Mouse (Mus musculus) MEL (cell line): ENCODE measurements around the gene Tmem145. TPM values are rescaled to one million over a fixed set of nuclear protein-coding genes. Genes with fewer than 3 reads are reported as not detected.

ENCODE experiments used
- DNase-seq: peaks from one replicate; pipeline ENCODE4 v3.0.0; 2011; ENCODE audit warnings: low read depth, low spot score
- H3K27ac ChIP-seq: 2 replicates; pipeline ENCODE4 v1.5.1; 2012; ENCODE audit warnings: low read depth, mild to moderate bottlenecking, control low read depth, low read length, moderate library complexity; ENCODE audit not compliant: control insufficient read depth
- H3K27me3 ChIP-seq, 2 experiments: fragments of 150-350 bp in 1 of 2; sonication (generic) in 1 of 2; 2 replicates each; pipeline ENCODE4 v1.6.1; 2012; ENCODE audit warnings: low read length in 2 of 2, mild to moderate bottlenecking in 2 of 2, improper control_type of control experiment in 1 of 2, moderate library complexity in 1 of 2; ENCODE audit not compliant: insufficient read depth in 2 of 2, control insufficient read depth in 1 of 2
- H3K36me3 ChIP-seq, 2 experiments: 2 replicates each; pipeline ENCODE4 v1.6.1; 2012 to 2014; ENCODE audit warnings: low read length in 2 of 2, improper control_type of control experiment in 1 of 2, inconsistent platforms in 1 of 2, mild to moderate bottlenecking in 1 of 2; ENCODE audit not compliant: insufficient read depth in 2 of 2, control insufficient read depth in 1 of 2
- H3K4me1 ChIP-seq, 2 experiments: fragments of 150-350 bp in 1 of 2; sonication (generic) in 1 of 2; 2 replicates each; pipeline ENCODE4 v1.6.1; 2012; ENCODE audit warnings: low read length in 2 of 2, improper control_type of control experiment in 1 of 2, mild to moderate bottlenecking in 1 of 2; ENCODE audit not compliant: insufficient read depth in 2 of 2, control insufficient read depth in 1 of 2
- H3K4me3 ChIP-seq, 2 experiments: fragments of 150-350 bp in 1 of 2; sonication (generic) in 1 of 2; 2 replicates each; pipeline ENCODE4 v1.5.1; 2012; ENCODE audit warnings: low read depth in 2 of 2, low read length in 2 of 2, mild to moderate bottlenecking in 2 of 2, moderate library complexity in 2 of 2, control low read depth in 1 of 2, improper control_type of control experiment in 1 of 2; ENCODE audit not compliant: control insufficient read depth in 1 of 2, insufficient read depth in 1 of 2
- H3K79me2 ChIP-seq: 2 replicates; pipeline ENCODE4 v1.6.1; 2012; ENCODE audit warnings: mild to moderate bottlenecking, low read length, moderate library complexity; ENCODE audit not compliant: control insufficient read depth, poor library complexity, insufficient read depth
- H3K9ac ChIP-seq: 2 replicates; pipeline ENCODE4 v1.6.1; 2012; ENCODE audit warnings: low read depth, mild to moderate bottlenecking, control low read depth, low read length, moderate library complexity; ENCODE audit not compliant: control insufficient read depth, poor library complexity, severe bottlenecking
- H3K9me3 ChIP-seq: fragments of 150-350 bp; sonication (generic); replicated peaks from 2 replicates; pipeline ENCODE4 v1.6.1; 2012; ENCODE audit warnings: mild to moderate bottlenecking, low read length, improper control_type of control experiment, moderate library complexity; ENCODE audit not compliant: insufficient read depth
- BHLHE40 ChIP-seq: IDR thresholded peaks from 2 replicates; pipeline ENCODE4 v1.6.1; 2012; ENCODE audit warnings: low read depth, mild to moderate bottlenecking, inconsistent platforms, low read length, improper control_type of control experiment, borderline replicate concordance
- CHD1 ChIP-seq: IDR thresholded peaks from 2 replicates; pipeline ENCODE4 v1.6.1; 2012; ENCODE audit warnings: low read depth, mild to moderate bottlenecking, inconsistent platforms, low read length, improper control_type of control experiment
- CHD2 ChIP-seq: IDR thresholded peaks from 2 replicates; pipeline ENCODE4 v1.6.1; 2011; ENCODE audit warnings: low read length, improper control_type of control experiment
- EP300 ChIP-seq, 2 experiments: IDR thresholded peaks; 2 replicates each; pipeline ENCODE4 v1.6.1; 2011; ENCODE audit warnings: improper control_type of control experiment in 2 of 2, low read length in 2 of 2, low read depth in 1 of 2, mild to moderate bottlenecking in 1 of 2
- ETS1 ChIP-seq: IDR thresholded peaks from 2 replicates; pipeline ENCODE4 v1.6.1; 2012; ENCODE audit warnings: low read depth, mild to moderate bottlenecking, inconsistent platforms, low read length, improper control_type of control experiment, moderate library complexity
- GABPA ChIP-seq: IDR thresholded peaks from 2 replicates; pipeline ENCODE4 v1.6.1; 2012; ENCODE audit warnings: low read depth, mild to moderate bottlenecking, inconsistent platforms, low read length, improper control_type of control experiment, moderate library complexity
- GATA1 ChIP-seq: IDR thresholded peaks from 2 replicates; pipeline ENCODE4 v1.6.1; 2011; ENCODE audit warnings: low read depth, low read length, improper control_type of control experiment
- HCFC1 ChIP-seq: IDR thresholded peaks from 2 replicates; pipeline ENCODE4 v1.6.1; 2012; ENCODE audit warnings: low read depth, mild to moderate bottlenecking, inconsistent platforms, low read length, improper control_type of control experiment, moderate library complexity
- MAFK ChIP-seq: IDR thresholded peaks from 2 replicates; pipeline ENCODE4 v1.6.1; 2011; ENCODE audit warnings: low read depth, mild to moderate bottlenecking, low read length, improper control_type of control experiment, borderline replicate concordance
- MAX ChIP-seq: IDR thresholded peaks from 2 replicates; pipeline ENCODE4 v1.6.1; 2011; ENCODE audit warnings: low read length, improper control_type of control experiment
- MEF2A ChIP-seq: IDR thresholded peaks from 2 replicates; pipeline ENCODE4 v1.6.1; 2014; ENCODE audit warnings: low read depth, mild to moderate bottlenecking, inconsistent platforms, low read length, improper control_type of control experiment; ENCODE audit not compliant: poor library complexity, insufficient replicate concordance, severe bottlenecking; ENCODE audit errors: extremely low read depth
- MXI1 ChIP-seq: IDR thresholded peaks from 2 replicates; pipeline ENCODE4 v1.6.1; 2011; ENCODE audit warnings: mild to moderate bottlenecking, low read depth, low read length, improper control_type of control experiment
- MYB ChIP-seq: IDR thresholded peaks from 2 replicates; pipeline ENCODE4 v1.6.1; 2011; ENCODE audit warnings: mild to moderate bottlenecking, low read depth, low read length, improper control_type of control experiment
- NRF1 ChIP-seq: IDR thresholded peaks from 2 replicates; pipeline ENCODE4 v1.6.1; 2014; ENCODE audit warnings: low read depth, mild to moderate bottlenecking, inconsistent platforms, low read length, improper control_type of control experiment, moderate library complexity; ENCODE audit not compliant: poor library complexity, insufficient read depth, severe bottlenecking
- POLR2A ChIP-seq, 2 experiments: IDR thresholded peaks; 2 replicates each; pipeline ENCODE4 v1.6.1; 2011 to 2012; ENCODE audit warnings: low read length in 2 of 2, mild to moderate bottlenecking in 2 of 2, control low read depth in 1 of 2, improper control_type of control experiment in 1 of 2, low read depth in 1 of 2, moderate library complexity in 1 of 2; ENCODE audit not compliant: control insufficient read depth in 1 of 2, insufficient read depth in 1 of 2, poor library complexity in 1 of 2
- POLR2AphosphoS2 ChIP-seq: IDR thresholded peaks from 2 replicates; pipeline ENCODE4 v1.6.1; 2011; ENCODE audit warnings: low read length, improper control_type of control experiment
- RAD21 ChIP-seq: IDR thresholded peaks from 2 replicates; pipeline ENCODE4 v1.6.1; 2011; ENCODE audit warnings: mild to moderate bottlenecking, low read depth, low read length, improper control_type of control experiment
- RCOR1 ChIP-seq: IDR thresholded peaks from 2 replicates; pipeline ENCODE4 v1.6.1; 2012; ENCODE audit warnings: low read depth, mild to moderate bottlenecking, inconsistent platforms, low read length, improper control_type of control experiment
- SIN3A ChIP-seq: IDR thresholded peaks from 2 replicates; pipeline ENCODE4 v1.6.1; 2012; ENCODE audit warnings: low read length, improper control_type of control experiment, inconsistent platforms
- SMC3 ChIP-seq: IDR thresholded peaks from 2 replicates; pipeline ENCODE4 v1.6.1; 2011; ENCODE audit warnings: low read depth, low read length, improper control_type of control experiment
- TCF12 ChIP-seq: IDR thresholded peaks from 2 replicates; pipeline ENCODE4 v1.6.1; 2014; ENCODE audit warnings: low read depth, mild to moderate bottlenecking, inconsistent platforms, low read length, improper control_type of control experiment, moderate library complexity
- USF1 ChIP-seq: IDR thresholded peaks from 2 replicates; pipeline ENCODE4 v1.6.1; 2014; ENCODE audit warnings: low read depth, mild to moderate bottlenecking, inconsistent platforms, low read length, improper control_type of control experiment, moderate library complexity
- USF2 ChIP-seq, 2 experiments: IDR thresholded peaks; 2 replicates each; pipeline ENCODE4 v1.6.1; 2011 to 2012; ENCODE audit warnings: improper control_type of control experiment in 2 of 2, low read length in 2 of 2, borderline replicate concordance in 1 of 2, inconsistent platforms in 1 of 2, low read depth in 1 of 2, mild to moderate bottlenecking in 1 of 2; ENCODE audit not compliant: insufficient read depth in 1 of 2
- ZC3H11A ChIP-seq: IDR thresholded peaks from 2 replicates; pipeline ENCODE4 v1.6.1; 2012; ENCODE audit warnings: low read depth, mild to moderate bottlenecking, inconsistent platforms, low read length, improper control_type of control experiment
- ZKSCAN1 ChIP-seq: IDR thresholded peaks from 2 replicates; pipeline ENCODE4 v1.6.1; 2012; ENCODE audit warnings: low read depth, mild to moderate bottlenecking, inconsistent platforms, low read length, improper control_type of control experiment, moderate library complexity
- ZMIZ1 ChIP-seq: IDR thresholded peaks from 2 replicates; pipeline ENCODE4 v1.6.1; 2012; ENCODE audit warnings: low read depth, mild to moderate bottlenecking, inconsistent platforms, low read length, improper control_type of control experiment, moderate library complexity
- ZNF384 ChIP-seq: IDR thresholded peaks from 2 replicates; pipeline ENCODE4 v1.6.1; 2012; ENCODE audit warnings: low read depth, mild to moderate bottlenecking, inconsistent platforms, low read length, improper control_type of control experiment
- polyA plus RNA-seq, 2 experiments: library from polyadenylated mRNA; stranded (reverse) in 1 of 2; unstranded in 1 of 2; fragments of >175 nt in 1 of 2; fragments of >200 nt in 1 of 2; gene quantifications; 2 replicates each; pipeline versions ENCODE4 v1.2.1 to v1.2.4; 2012; ENCODE audit warnings: low replicate concordance in 2 of 2, low read depth in 1 of 2; ENCODE audit not compliant: insufficient read length in 2 of 2, insufficient read depth in 1 of 2, missing spikeins in 1 of 2
- total RNA-seq: library from RNA; depleted of rRNA; stranded (reverse); fragments of 300-350 nt; gene quantifications from 2 replicates; pipeline ENCODE4 v1.2.3, GENCODE M21; 2012

Gene Tmem145
- total and polyA plus RNA-seq, 3 experiments = not detected

DNA sequence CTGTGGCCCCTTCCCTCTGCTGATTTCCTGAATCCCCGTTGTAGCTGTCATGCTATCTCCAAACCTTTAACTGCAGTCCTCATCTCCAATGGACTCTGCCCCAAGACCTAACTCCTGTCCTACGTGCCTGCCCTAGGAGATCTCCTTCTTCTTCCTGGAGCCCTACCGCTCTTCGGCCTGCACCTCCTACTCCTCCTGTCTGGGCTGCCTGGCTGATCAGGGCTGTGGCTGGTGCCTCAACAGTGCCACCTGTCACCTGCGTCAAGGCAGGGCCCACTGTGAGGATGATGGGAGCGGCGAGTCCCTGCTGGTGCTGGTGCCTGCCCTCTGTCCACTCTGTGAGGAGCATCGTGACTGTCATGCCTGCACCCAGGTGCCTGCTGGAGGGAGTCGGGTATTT lies 33.4 kb downstream of the Tmem145 start:
- no peaks in the 10 kb centered on the region for H3K4me1 ChIP-seq
- TF ChIP-seq BHLHE40 (no peak), ZC3H11A (no peak), SMC3 (no peak), RCOR1 (no peak), CHD1 (no peak), NRF1 (no peak), RAD21 (no peak), GATA1 (no peak), MAFK (no peak), MXI1 (no peak), HCFC1 (no peak), POLR2AphosphoS2 (no peak), SIN3A (no peak), GABPA (no peak), EP300 (IDR thresholded peaks at IDR 0.05; ENCODE audit: low read depth in 1 of 2, low read length in 2 of 2) (no peak), USF2 (IDR thresholded peaks at IDR 0.05; ENCODE audit: borderline replicate concordance in 1 of 2, insufficient read depth in 1 of 2, low read depth in 1 of 2, low read length in 2 of 2) (no peak), USF1 (no peak), POLR2A (IDR thresholded peaks at IDR 0.05; ENCODE audit: control insufficient read depth in 1 of 2, insufficient read depth in 1 of 2, low read depth in 1 of 2, low read length in 2 of 2, poor library complexity in 1 of 2) (no peak), ZNF384 (no peak), TCF12 (no peak)
- no peak overlapping the region for H3K27ac ChIP-seq
- H3K79me2 ChIP-seq = no peaks in the 10 kb centered on the region
- H3K36me3 ChIP-seq = 0 out of 4 replicates have a peak, but pooled peaks cover 0 to 2% of the 10 kb centered on the region in 2 experiments
- DNase-seq = no peak
- H3K4me3 ChIP-seq = no peak overlapping the region
- no peaks in the 10 kb centered on the region for H3K9me3 ChIP-seq
- H3K9ac ChIP-seq = no peak overlapping the region
- no peaks in the 10 kb centered on the region for H3K27me3 ChIP-seq

DNA sequence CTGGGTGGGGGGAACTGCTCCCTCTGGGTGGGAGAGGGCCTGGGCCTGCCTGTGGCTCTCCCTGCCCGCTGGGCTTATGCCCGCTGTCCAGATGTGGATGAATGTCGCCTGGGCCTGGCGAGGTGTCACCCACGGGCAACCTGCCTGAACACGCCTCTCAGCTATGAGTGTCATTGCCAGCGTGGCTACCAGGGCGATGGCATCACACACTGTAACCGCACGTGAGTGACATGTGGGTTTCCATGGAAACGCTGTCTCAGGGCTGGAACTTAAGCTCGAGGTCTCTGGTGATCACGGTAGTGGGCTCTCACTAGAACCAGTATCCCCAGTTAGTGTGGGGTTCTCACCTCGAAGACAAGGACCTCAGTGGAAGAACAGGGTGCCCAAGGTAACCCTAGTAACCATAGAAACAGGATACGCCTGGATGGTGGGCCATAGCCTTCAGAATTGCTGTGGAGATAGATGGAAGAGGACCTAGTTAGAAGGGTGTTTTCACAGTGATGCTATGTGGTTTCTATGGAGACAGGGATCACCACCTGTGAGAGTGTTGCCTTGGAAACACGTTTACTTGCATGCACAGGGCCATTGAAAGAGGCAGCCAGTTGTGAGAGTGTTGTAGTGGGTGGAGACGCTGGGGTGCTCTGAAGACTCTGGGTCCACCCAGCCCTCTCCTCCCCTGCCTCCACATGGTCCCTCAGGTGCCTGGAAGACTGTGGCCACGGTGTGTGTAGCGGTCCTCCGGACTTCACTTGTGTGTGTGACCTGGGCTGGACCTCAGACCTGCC lies 35.3 kb downstream of the Tmem145 start:
- no peaks in the 10 kb centered on the region for H3K9me3 ChIP-seq
- TF ChIP-seq POLR2A (IDR thresholded peaks at IDR 0.05; ENCODE audit: control insufficient read depth in 1 of 2, insufficient read depth in 1 of 2, low read depth in 1 of 2, low read length in 2 of 2, poor library complexity in 1 of 2) (no peak), ZMIZ1 (no peak), ETS1 (no peak), MAX (no peak), POLR2AphosphoS2 (no peak), MYB (no peak), MEF2A (no peak), USF1 (no peak), SIN3A (no peak), NRF1 (no peak), ZKSCAN1 (no peak), CHD2 (no peak)
- DNase-seq = no peak
- H3K9ac ChIP-seq = no peak overlapping the region
- no peaks in the 10 kb centered on the region for H3K27me3 ChIP-seq
- H3K79me2 ChIP-seq = no peaks in the 10 kb centered on the region
- no peak overlapping the region for H3K4me3 ChIP-seq
- no peak overlapping the region for H3K27ac ChIP-seq
- 0 out of 4 replicates have a peak, but pooled peaks cover 0 to 2% of the 10 kb centered on the region in 2 experiments for H3K36me3 ChIP-seq
- H3K4me1 ChIP-seq = no peaks in the 10 kb centered on the region
